ENCODE assay signal across 29 mouse cellular contexts in the genomic region with DNA sequence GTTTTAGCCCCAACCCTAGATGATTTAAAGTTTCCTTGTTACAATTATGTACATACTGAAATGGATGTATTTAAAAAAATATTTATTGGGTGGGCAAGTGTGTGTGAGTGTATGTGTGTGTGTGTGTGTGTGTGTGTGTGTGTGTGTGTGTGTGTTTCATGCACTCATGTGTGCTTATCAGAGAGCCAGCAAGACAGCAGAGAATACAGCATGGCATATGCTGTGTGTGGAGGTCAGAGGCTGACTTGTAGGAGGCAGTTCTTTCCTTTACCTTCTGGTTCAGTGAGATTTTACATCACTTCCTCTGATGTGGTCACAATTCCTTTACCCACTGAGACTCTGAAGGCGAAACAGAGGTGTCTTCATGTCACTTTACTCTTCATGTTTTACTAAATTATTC.
"Had no signal": no experiment of that assay in that cellular context is flagged by ENCODE, and none has a peak within 500 bp of the region (broad histone marks: within the 10 kb centered on the region; RNA-seq: fewer than 3 reads in every experiment).

No protein-coding gene starts in this region.

- H3K4me3 ChIP-seq: embryonic facial prominence, embryonic 10.5 days; embryonic facial prominence, embryonic 12.5 days; embryonic facial prominence, embryonic 13.5 days; embryonic facial prominence, embryonic 15.5 days; erythroblast, embryonic 14.5 days; forebrain, embryonic 10.5 days; forebrain, embryonic 12.5 days; forebrain, embryonic 13.5 days; forebrain, embryonic 15.5 days; gastrocnemius, adult 2 months; heart, adult 2 months had no signal

- H3K36me3 ChIP-seq: embryonic facial prominence, embryonic 10.5 days; embryonic facial prominence, embryonic 12.5 days; embryonic facial prominence, embryonic 13.5 days; embryonic facial prominence, embryonic 15.5 days; forebrain, embryonic 10.5 days; forebrain, embryonic 12.5 days; forebrain, embryonic 15.5 days had no signal

- ATAC-seq: forebrain, embryonic 13.5 days; forebrain, embryonic 14.5 days; forebrain, embryonic 15.5 days; forebrain, embryonic 16.5 days; forebrain, postnatal 0 days had no signal

- H3K9me3 ChIP-seq: embryonic facial prominence, embryonic 10.5 days; embryonic facial prominence, embryonic 12.5 days; embryonic facial prominence, embryonic 13.5 days; embryonic facial prominence, embryonic 15.5 days; forebrain, embryonic 10.5 days; forebrain, embryonic 12.5 days; forebrain, embryonic 13.5 days; forebrain, embryonic 15.5 days had no signal

- DNase-seq: cerebellum, adult 2 months; cerebellum, adult 8-10 months; cerebellum, adult 9-10 months; cerebellum, adult 9-11 months; cerebellum, postnatal 10 days; cerebellum, postnatal 14 days; cerebellum, postnatal 25 days; cerebellum, postnatal 36 days; embryo, embryonic 11 days; forebrain, postnatal 0 days; gastrocnemius, adult 2 months; gastrocnemius, postnatal 10 days; gastrocnemius, postnatal 14 days; gastrocnemius, postnatal 25 days; gastrocnemius, postnatal 36 days; heart, adult 11 months; heart, adult 18-20 months; heart, adult 2 months had no signal

- H3K4me1 ChIP-seq: embryonic facial prominence, embryonic 10.5 days; embryonic facial prominence, embryonic 12.5 days; embryonic facial prominence, embryonic 13.5 days; embryonic facial prominence, embryonic 15.5 days; forebrain, embryonic 10.5 days; forebrain, embryonic 12.5 days; forebrain, embryonic 13.5 days; forebrain, embryonic 15.5 days had no signal

- H3K4me2 ChIP-seq: embryonic facial prominence, embryonic 12.5 days; embryonic facial prominence, embryonic 13.5 days; embryonic facial prominence, embryonic 15.5 days; forebrain, embryonic 12.5 days; forebrain, embryonic 13.5 days; forebrain, embryonic 15.5 days had no signal

- H3K27me3 ChIP-seq: embryonic facial prominence, embryonic 12.5 days; embryonic facial prominence, embryonic 13.5 days; embryonic facial prominence, embryonic 15.5 days; forebrain, embryonic 12.5 days; forebrain, embryonic 13.5 days; forebrain, embryonic 15.5 days had no signal

- H3K9ac ChIP-seq: embryonic facial prominence, embryonic 12.5 days; embryonic facial prominence, embryonic 13.5 days; embryonic facial prominence, embryonic 15.5 days; forebrain, embryonic 12.5 days; forebrain, embryonic 13.5 days; forebrain, embryonic 15.5 days; forebrain, postnatal 0 days had no signal

- H3K27ac ChIP-seq: embryonic facial prominence, embryonic 10.5 days; embryonic facial prominence, embryonic 12.5 days; embryonic facial prominence, embryonic 13.5 days; embryonic facial prominence, embryonic 15.5 days; forebrain, embryonic 10.5 days; forebrain, embryonic 12.5 days; forebrain, embryonic 13.5 days; forebrain, embryonic 15.5 days; gastrocnemius, adult 2 months; heart, adult 2 months had no signal
